In genomic region chr5:72897998-72898397, GRCm38 (mm10) we compare ENCODE assay signal across 25 mouse cellular contexts. TPM values are rescaled to one million over a fixed set of nuclear protein-coding genes. Genes with fewer than 3 reads are reported as not detected.
DNase-seq lines count a peak whose midpoint lies in the region; ATAC-seq and TF ChIP-seq lines count a peak whose summit lies in the region.
"Had no signal": no experiment of that assay in that cellular context is flagged by ENCODE, and none has a peak within 500 bp of the region (broad histone marks: within the 10 kb centered on the region; RNA-seq: fewer than 3 reads in every experiment).

No protein-coding gene starts in this region.

- H3K4me1 ChIP-seq in heart, adult 2 months (ENCODE audit: control insufficient read depth, insufficient read depth, low read length), result peaks cover 14% of the 10 kb centered on the region
- H3K4me1 ChIP-seq in liver, embryonic 11.5 days (replicated peaks; ENCODE audit: control insufficient read depth, insufficient read depth, low read length), result peaks cover 27% of the 10 kb centered on the region
- H3K4me1 ChIP-seq: embryonic facial prominence, embryonic 12.5 days; hindbrain, embryonic 13.5 days; limb, embryonic 12.5 days; midbrain, embryonic 13.5 days had no signal

- H3K79me2 ChIP-seq in heart, adult 2 months (replicated peaks; ENCODE audit: control insufficient read depth, insufficient read depth, low read length), result no peaks in the 10 kb centered on the region

- intact Hi-C loops in heart, adult 2 months (cut with DNase I), result loop anchor here (2.0 kb wide), 1 partner anchor 17 kb away; the partner anchor contains the start of gene Slain2

- peaks cover 9% of the 10 kb centered on the region; the same call in 1 of the 2 replicates for H3K36me3 ChIP-seq in heart, adult 2 months (ENCODE audit: control insufficient read depth, insufficient read depth, low read length)
- no peaks in the 10 kb centered on the region for H3K36me3 ChIP-seq in liver, embryonic 11.5 days (ENCODE audit: control insufficient read depth, insufficient read depth, low read length)
- H3K36me3 ChIP-seq: embryonic facial prominence, embryonic 12.5 days; hindbrain, embryonic 13.5 days; limb, embryonic 12.5 days; liver, embryonic 13.5 days; midbrain, embryonic 13.5 days had no signal

- no peaks in the 10 kb centered on the region for H3K9me3 ChIP-seq in liver, embryonic 11.5 days (ENCODE audit: control insufficient read depth, low read length)
- H3K9me3 ChIP-seq: embryonic facial prominence, embryonic 12.5 days; hindbrain, embryonic 13.5 days; limb, embryonic 12.5 days; liver, embryonic 13.5 days; midbrain, embryonic 13.5 days had no signal

- no peak overlapping the region for H3K4me3 ChIP-seq in heart, adult 2 months
- H3K4me3 ChIP-seq in liver, embryonic 11.5 days (ENCODE audit: low read depth, low read length), result no peak overlapping the region
- H3K4me3 ChIP-seq: embryonic facial prominence, embryonic 12.5 days; erythroblast, embryonic 14.5 days; hindbrain, embryonic 13.5 days; limb, embryonic 12.5 days; liver, embryonic 13.5 days; megakaryocyte, embryonic 14.5 days; midbrain, embryonic 13.5 days had no signal

- no peaks in the 10 kb centered on the region for H3K27me3 ChIP-seq in heart, adult 2 months (ENCODE audit: control insufficient read depth, insufficient read depth, low read length)
- H3K27me3 ChIP-seq in liver, embryonic 11.5 days (replicated peaks; ENCODE audit: control insufficient read depth, insufficient read depth, low read length), result no peaks in the 10 kb centered on the region
- H3K27me3 ChIP-seq: embryonic facial prominence, embryonic 12.5 days; hindbrain, embryonic 13.5 days; limb, embryonic 12.5 days; liver, embryonic 13.5 days; megakaryocyte, embryonic 14.5 days; midbrain, embryonic 13.5 days had no signal

- peak in 1 of 2 experiments; percentile 15 for DNase-seq in heart, adult 2 months
- DNase-seq in heart, adult 9 months (ENCODE audit: low spot score in 2 of 2), result no peak
- DNase-seq in liver, embryonic 11.5 days (ENCODE audit: low spot score), result no peak
- DNase-seq in liver, result no peak
- DNase-seq in thymus, postnatal 4 days, result no peak
- DNase-seq in spleen, postnatal 10 days (ENCODE audit: low spot score in 2 of 2), result no peak
- DNase-seq: adrenal gland, postnatal 36 days; cerebellum, adult 11 months; cerebellum, adult 9-11 months; kidney, adult 18-20 months; kidney, postnatal 4 days; liver, embryonic 13.5 days; lung, adult 2 months; lung, postnatal 14 days; thymus, adult 2 months had no signal

- 79% methylated on average over 6 of the region's 6 CpGs for WGBS in heart, adult 2 months
- WGBS in liver, embryonic 11.5 days, result 33% methylated on average over 6 of the region's 6 CpGs

- H3K27ac ChIP-seq in heart, adult 2 months, result peak overlapping the region; percentile 82
- H3K27ac ChIP-seq in liver, embryonic 11.5 days (ENCODE audit: low read depth, low read length), result no peak overlapping the region
- H3K27ac ChIP-seq: embryonic facial prominence, embryonic 12.5 days; hindbrain, embryonic 13.5 days; limb, embryonic 12.5 days; liver, embryonic 13.5 days; midbrain, embryonic 13.5 days; stomach, postnatal 0 days had no signal

- TF ChIP-seq EP300 in heart, adult 2 months (IDR thresholded peaks at IDR 0.05; ENCODE audit: insufficient read depth, low read depth, low read length), result no peak

- H3K9ac ChIP-seq in heart, adult 2 months (ENCODE audit: low read depth, low read length), result no peak overlapping the region
- H3K9ac ChIP-seq in liver, embryonic 11.5 days (ENCODE audit: low read depth, low read length), result no peak overlapping the region
- H3K9ac ChIP-seq: embryonic facial prominence, embryonic 12.5 days; hindbrain, embryonic 13.5 days; limb, embryonic 12.5 days; liver, embryonic 13.5 days; midbrain, embryonic 13.5 days had no signal

- TF ChIP-seq POLR2A in heart, adult 2 months (IDR thresholded peaks at IDR 0.05; ENCODE audit: insufficient read depth, low read depth, low read length), result no peak

- TF ChIP-seq CTCF in heart, adult 2 months (IDR thresholded peaks at IDR 0.05), result no peak

- ATAC-seq in liver, embryonic 11.5 days (replicated peaks; ENCODE audit: low FRiP score), result peak; percentile 47
- ATAC-seq in granulocyte monocyte progenitor cell, adult 5-6 weeks (replicated peaks; ENCODE audit: poor library complexity, severe bottlenecking), result peak; percentile 63
- ATAC-seq: forebrain, embryonic 14.5 days; inflammation-experienced regulatory T-cells, adult 6 months; midbrain, embryonic 13.5 days had no signal

- H3K4me2 ChIP-seq in liver, embryonic 11.5 days, result no peak overlapping the region; the same call in 1 of the 2 replicates
- H3K4me2 ChIP-seq: embryonic facial prominence, embryonic 12.5 days; hindbrain, embryonic 13.5 days; limb, embryonic 12.5 days; liver, embryonic 13.5 days; midbrain, embryonic 13.5 days had no signal

RNA-seq across cellular contexts. Expression of gene Slain2, which starts 16.1 kb away (rescaled TPM):
- total RNA-seq in heart, adult 2 months (2021), result 100 to 1,000 TPM; 149 to 186 TPM
- polyA plus RNA-seq in heart, adult 2 months (2012; rRNA removed), result 53.7 and 84.5 TPM in 2 replicates
- polyA plus RNA-seq in liver, embryonic 11.5 days (2014; fragmentation: Nextera tagmentation; extraction: Ambion mirVana), result 18.1 and 20.1 TPM in 2 replicates
- 44.5 and 60.4 TPM in 2 replicates for total RNA-seq in granulocyte monocyte progenitor cell, adult 5-6 weeks (2014; fragmentation: Nextera tagmentation)
- total RNA-seq in granulocyte monocyte progenitor cell, adult 5-6 weeks (2017), result 58.3 and 70.7 TPM in 2 replicates

RNA-seq across cellular contexts. Expression of gene Tec, which starts 29.7 kb away (rescaled TPM):
- 10 to 100 TPM; 12.8 to 13.8 TPM for total RNA-seq in heart, adult 2 months (2021)
- 5.7 and 9.3 TPM in 2 replicates for polyA plus RNA-seq in heart, adult 2 months (2012; rRNA removed)
- 7.9 and 8.9 TPM in 2 replicates for polyA plus RNA-seq in liver, embryonic 11.5 days (2014; fragmentation: Nextera tagmentation; extraction: Ambion mirVana)
- total RNA-seq in granulocyte monocyte progenitor cell, adult 5-6 weeks (2014; fragmentation: Nextera tagmentation), result 36.0 and 42.9 TPM in 2 replicates
- total RNA-seq in granulocyte monocyte progenitor cell, adult 5-6 weeks (2017), result 33.9 and 39.8 TPM in 2 replicates
- polyA plus RNA-seq: erythroblast, embryonic 14.5 days had no signal
